Mouse (Mus musculus): ENCODE results near the gene Gm5678.
"Not testable (repeated sequence)": the region's sequence is repeated elsewhere in the genome, so short reads cannot be mapped to it uniquely, and the experiment has no call there.

Gm5678 gene

GRCm38 (mm10) chr16:93607669-93608101, 20.2 kb upstream of the Gm5678 start:
- peak; percentile 60 to 78 for DNase-seq (ENCODE audit: low spot score in 2 of 2)

- DNase-seq (ENCODE audit: low spot score in 2 of 2) = no peak
Measured at GRCm38 (mm10) chr16:93608731-93609130, 19.2 kb upstream of the Gm5678 start.

DNA sequence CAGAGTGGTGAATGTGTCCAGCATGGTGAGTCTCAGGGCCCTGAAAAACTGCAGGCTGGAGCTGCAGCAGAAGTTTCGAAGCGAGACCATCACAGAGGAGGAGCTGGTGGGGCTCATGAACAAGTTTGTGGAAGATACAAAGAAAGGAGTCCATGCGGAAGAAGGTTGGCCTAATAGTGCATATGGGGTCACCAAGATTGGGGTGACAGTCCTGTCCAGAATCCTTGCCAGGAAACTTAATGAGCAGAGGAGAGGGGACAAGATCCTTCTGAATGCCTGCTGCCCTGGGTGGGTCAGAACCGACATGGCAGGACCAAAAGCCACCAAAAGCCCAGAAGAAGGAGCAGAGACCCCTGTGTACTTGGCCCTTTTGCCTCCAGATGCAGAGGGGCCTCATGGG, 18.1 kb upstream of the Gm5678 start:
- no peak for DNase-seq (ENCODE audit: low spot score in 2 of 2)

- no peak for DNase-seq (ENCODE audit: low spot score in 2 of 2)
Measured at GRCm38 (mm10) chr16:93610961-93611360, 16.9 kb upstream of the Gm5678 start.

DNA sequence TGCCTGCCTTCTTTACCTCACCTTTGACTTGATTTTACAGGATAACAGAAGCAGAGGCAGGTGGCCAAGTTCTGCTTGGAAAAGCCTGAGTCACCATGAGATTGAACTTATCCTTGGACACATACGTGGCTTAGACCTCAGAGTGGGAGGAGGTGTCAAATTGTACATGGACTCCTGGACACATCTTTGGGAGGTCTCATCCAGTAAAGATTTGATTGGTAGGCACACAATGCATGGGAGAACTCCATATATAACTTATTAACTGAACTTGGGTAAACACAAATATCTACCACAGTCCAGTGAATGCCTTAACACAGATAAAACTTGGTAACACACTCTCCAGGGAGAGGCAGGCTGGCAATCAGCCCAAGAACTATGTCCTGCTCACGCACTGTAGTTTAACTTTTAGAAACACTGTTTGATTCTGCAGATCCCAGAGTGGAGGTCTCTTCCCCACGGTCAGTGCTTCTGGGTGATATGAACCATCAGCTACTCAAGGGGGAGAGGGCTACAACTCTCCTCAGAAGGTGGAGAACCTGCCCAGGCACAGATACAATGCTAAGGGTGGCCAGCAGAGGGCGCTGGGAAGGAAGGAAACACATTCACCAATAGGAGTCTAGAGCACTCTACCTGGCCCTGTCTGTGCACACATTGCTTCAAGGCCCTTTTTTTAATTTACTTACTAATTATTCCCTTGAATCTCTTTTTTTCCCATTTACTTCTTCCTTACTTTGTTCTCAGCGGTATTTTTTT, 12.6 kb upstream of the Gm5678 start:
- DNase-seq (ENCODE audit: low spot score in 2 of 2) = peak in 1 of 2 experiments; percentile 60

DNA sequence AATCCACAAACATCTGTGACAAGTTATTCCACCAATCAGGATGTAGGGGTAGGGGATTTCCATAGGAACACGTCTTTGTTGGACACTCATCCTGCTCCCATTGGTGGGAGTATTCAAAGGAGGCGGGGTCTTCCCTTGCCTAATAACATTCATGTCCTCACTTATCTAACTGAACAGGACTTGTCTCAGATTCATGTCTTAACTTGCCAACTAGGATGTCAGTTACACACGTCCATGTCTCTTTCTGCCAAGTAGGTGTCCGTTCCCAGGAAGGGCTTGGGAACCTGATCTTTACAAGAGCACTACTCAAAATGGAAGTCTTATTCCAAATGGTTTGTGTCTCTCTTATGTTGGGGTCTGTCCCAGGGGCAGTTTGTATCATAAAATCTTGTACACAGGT, 4.1 kb upstream of the Gm5678 start:
- DNase-seq (ENCODE audit: low spot score in 2 of 2) = not testable (repeated sequence)

- DNase-seq (ENCODE audit: low spot score in 2 of 2) = no peak
Measured at GRCm38 (mm10) chr16:93624671-93625070, 3.2 kb upstream of the Gm5678 start.

DNA sequence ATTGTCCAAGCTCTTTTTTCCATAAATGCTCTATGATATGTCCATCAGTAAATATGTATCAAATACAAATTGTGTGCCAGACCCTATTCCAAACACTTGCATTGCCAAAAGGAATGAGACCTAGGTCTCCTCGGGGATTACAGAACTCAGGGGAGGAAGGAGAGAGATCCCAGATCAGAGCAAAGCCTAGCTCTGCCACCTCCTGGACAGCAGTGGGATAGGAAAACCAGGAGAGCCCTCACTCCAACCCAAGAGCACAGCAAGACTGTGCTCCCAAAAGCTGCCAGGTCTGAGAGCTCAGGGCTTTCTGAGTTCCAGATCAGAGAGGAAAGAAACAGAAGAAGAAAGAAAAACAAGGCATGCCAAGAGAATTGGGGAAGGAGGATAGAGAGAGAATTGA, 1.2 kb upstream of the Gm5678 start:
- peak in 1 of 2 experiments; percentile 28 for DNase-seq (ENCODE audit: low spot score in 2 of 2)

GRCm38 (mm10) chr16:93644006-93644405, 16.1 kb downstream of the Gm5678 start:
- no peak for DNase-seq (ENCODE audit: low spot score in 2 of 2)

- no peak for DNase-seq (ENCODE audit: low spot score in 2 of 2)
Measured at GRCm38 (mm10) chr16:93648441-93649183, 20.7 kb downstream of the Gm5678 start.

GRCm38 (mm10) chr16:93667976-93668375, 40.1 kb downstream of the Gm5678 start:
- DNase-seq (ENCODE audit: low spot score in 2 of 2) = no peak

- DNase-seq (ENCODE audit: low spot score in 2 of 2) = no peak
Measured at GRCm38 (mm10) chr16:93669521-93669920, 41.6 kb downstream of the Gm5678 start.

DNA sequence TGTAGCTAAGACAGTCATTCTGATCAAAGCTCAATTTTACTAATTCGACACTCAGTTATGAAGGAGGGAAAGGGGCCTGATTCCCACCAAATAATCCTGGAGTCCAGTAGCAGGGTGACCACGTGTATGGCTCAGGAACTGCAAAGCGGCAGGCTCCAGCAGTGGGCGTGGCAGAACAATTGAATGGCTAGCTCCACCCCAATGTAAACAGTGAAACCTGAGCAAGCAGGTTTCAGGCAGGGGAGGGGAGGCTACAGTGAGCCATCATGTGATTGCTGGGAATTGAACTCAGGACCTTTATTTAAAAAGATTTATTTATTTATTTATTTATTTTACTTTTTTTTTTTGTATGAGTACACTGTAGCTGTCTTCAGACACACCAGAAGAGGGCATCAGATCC, 42.6 kb downstream of the Gm5678 start:
- not testable (repeated sequence) for DNase-seq (ENCODE audit: low spot score in 2 of 2)

DNA sequence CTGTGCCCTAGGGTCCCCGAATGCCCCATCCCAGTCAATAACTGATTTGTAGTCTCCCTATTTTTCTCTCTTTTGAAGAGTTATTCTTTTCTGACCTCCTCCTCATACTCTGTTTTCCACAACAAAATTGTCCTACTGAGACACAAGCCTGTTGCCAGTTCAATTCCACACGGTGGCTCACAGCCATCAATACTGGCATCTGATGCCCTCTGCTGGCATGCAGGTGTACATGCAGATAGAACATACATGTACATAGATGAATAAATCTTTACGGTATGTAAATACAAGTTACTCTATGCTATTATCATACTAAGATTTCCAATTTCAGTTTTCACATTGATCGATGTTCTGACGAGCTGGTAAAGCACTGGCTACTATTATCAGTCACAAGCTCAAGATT, 43.2 kb downstream of the Gm5678 start:
- no peak for DNase-seq (ENCODE audit: low spot score in 2 of 2)

- no peak for DNase-seq (ENCODE audit: low spot score in 2 of 2)
Measured at GRCm38 (mm10) chr16:93676376-93676775, 48.5 kb downstream of the Gm5678 start.

- DNase-seq (ENCODE audit: low spot score in 2 of 2) = no peak
Measured at GRCm38 (mm10) chr16:93678206-93678605, 50.3 kb downstream of the Gm5678 start.

- DNase-seq (ENCODE audit: low spot score in 2 of 2) = no peak
Measured at GRCm38 (mm10) chr16:93679165-93679564, 51.3 kb downstream of the Gm5678 start.
